Comparison of ENCODE assay signal across 16 mouse cellular contexts in the genomic region with DNA sequence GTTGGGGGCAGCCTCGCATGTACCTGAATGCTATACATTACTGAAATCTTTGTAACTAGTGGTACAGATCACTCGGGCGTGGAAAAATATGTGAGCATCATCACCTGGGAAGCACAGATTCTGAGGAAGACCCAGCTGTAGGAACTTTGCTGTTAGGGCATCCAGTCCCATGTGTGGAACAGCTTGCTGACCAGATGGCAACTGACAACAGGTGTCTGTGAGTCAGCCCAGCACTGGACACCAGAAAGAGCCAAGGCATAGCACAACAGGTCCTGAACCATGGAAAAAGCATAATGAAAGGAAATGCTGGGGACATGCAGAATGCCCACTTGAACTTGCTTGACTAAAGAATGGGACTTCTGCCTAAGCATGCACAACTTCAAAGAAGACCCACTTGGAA.
"Had no signal": no experiment of that assay in that cellular context is flagged by ENCODE, and none has a peak within 500 bp of the region (broad histone marks: within the 10 kb centered on the region; RNA-seq: fewer than 3 reads in every experiment).

No protein-coding gene starts in this region.

- H3K4me1 ChIP-seq: kidney, embryonic 15.5 days; liver, embryonic 12.5 days; neural tube, embryonic 12.5 days had no signal

- H3K27ac ChIP-seq: kidney, embryonic 15.5 days; limb, embryonic 10.5 days; liver, embryonic 12.5 days; midbrain, embryonic 10.5 days; neural tube, embryonic 12.5 days had no signal

- DNase-seq: kidney, postnatal 25 days; layer of hippocampus, postnatal 36 days; lung, embryonic 14.5 days; lung, postnatal 10 days; lung, postnatal 4 days; midbrain, embryonic 14.5 days; retina, postnatal 1 day; right cerebral cortex, postnatal 4 days; spleen, adult 18-20 months; thymus, adult 2 months; thymus, postnatal 25 days had no signal

- ATAC-seq: liver, embryonic 12.5 days had no signal

- H3K9me3 ChIP-seq: kidney, embryonic 15.5 days; limb, embryonic 10.5 days; liver, embryonic 12.5 days; midbrain, embryonic 10.5 days; neural tube, embryonic 12.5 days had no signal

- H3K4me2 ChIP-seq: kidney, embryonic 15.5 days; liver, embryonic 12.5 days; lung, embryonic 14.5 days; neural tube, embryonic 12.5 days had no signal

- H3K9ac ChIP-seq: kidney, embryonic 15.5 days; liver, embryonic 12.5 days; lung, embryonic 14.5 days; neural tube, embryonic 12.5 days had no signal

- H3K36me3 ChIP-seq: kidney, embryonic 15.5 days; limb, embryonic 10.5 days; liver, embryonic 12.5 days; midbrain, embryonic 10.5 days; neural tube, embryonic 12.5 days had no signal

- H3K27me3 ChIP-seq: kidney, embryonic 15.5 days; liver, embryonic 12.5 days; neural tube, embryonic 12.5 days had no signal

- H3K4me3 ChIP-seq: kidney, embryonic 15.5 days; limb, embryonic 10.5 days; liver, embryonic 12.5 days; midbrain, embryonic 10.5 days; neural tube, embryonic 12.5 days had no signal
